Mouse (Mus musculus): ENCODE results near the gene Prss36. TPM values are rescaled to one million over a fixed set of nuclear protein-coding genes. Genes with fewer than 3 reads are reported as not detected.
A peak's percentile ranks its signal among the peaks of the same experiment; 100 is the strongest.

Prss36 gene
- polyA plus RNA-seq, 2 experiments: 14.1 to 14.5 TPM

DNA sequence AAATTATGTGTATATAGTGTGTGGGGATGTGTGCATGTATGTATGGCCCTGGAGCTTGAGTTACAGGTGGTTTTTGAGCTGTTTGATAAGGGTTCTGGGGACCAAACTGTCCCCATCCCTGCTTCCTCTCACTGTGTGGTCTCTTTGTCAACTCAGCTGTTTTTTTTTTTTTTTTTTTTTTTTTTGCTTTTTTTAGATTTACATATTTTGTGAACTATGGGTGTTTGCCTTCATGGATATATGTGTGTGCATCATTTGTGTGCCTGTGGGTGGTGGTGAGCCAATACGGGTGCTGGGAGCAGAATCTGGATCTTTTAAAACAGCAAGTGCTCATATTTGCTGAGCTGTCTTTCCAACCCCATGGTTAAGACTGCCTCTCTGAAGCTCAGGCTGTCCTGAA lies 42.4 kb upstream of the Prss36 start:
- no peak overlapping the region for H3K27ac ChIP-seq (replicated peaks; ENCODE audit: low read depth, low read length)
- no peak overlapping the region for H3K4me2 ChIP-seq (replicated peaks; ENCODE audit: low read depth, low read length, severe bottlenecking)
- ATAC-seq (ENCODE audit: low FRiP score, low read depth) (no peak), DNase-seq (ENCODE audit: low spot score) (no peak)
- H3K4me1 ChIP-seq (ENCODE audit: control insufficient read depth, insufficient read depth, low read length): peaks cover 8% of the 10 kb centered on the region
- peaks cover 73% of the 10 kb centered on the region for H3K36me3 ChIP-seq (ENCODE audit: control insufficient read depth, insufficient read depth, low read length)
- no peaks in the 10 kb centered on the region for H3K27me3 ChIP-seq (ENCODE audit: control insufficient read depth, insufficient read depth, low read length)
- 81% methylated on average over 1 of the region's 1 CpGs for WGBS
- H3K9me3 ChIP-seq (ENCODE audit: control insufficient read depth, low read length): no peaks in the 10 kb centered on the region
- no peak overlapping the region for H3K4me3 ChIP-seq (replicated peaks; ENCODE audit: low read length)
- no peak for TF ChIP-seq POLR2A (IDR thresholded peaks at IDR 0.05; ENCODE audit: borderline replicate concordance, extremely low read depth, insufficient read depth, insufficient read length)
- H3K9ac ChIP-seq (ENCODE audit: low read depth, low read length, severe bottlenecking): no peak overlapping the region

GRCm38 (mm10) chr7:127980606-127981005 lies 34.1 kb upstream of the Prss36 start:
- no peak for TF ChIP-seq POLR2A (IDR thresholded peaks at IDR 0.05; ENCODE audit: borderline replicate concordance, extremely low read depth, insufficient read depth, insufficient read length)
- peaks cover 99% of the 10 kb centered on the region for H3K36me3 ChIP-seq (ENCODE audit: control insufficient read depth, insufficient read depth, low read length)
- ATAC-seq (ENCODE audit: low FRiP score, low read depth): no peak
- no peak overlapping the region for H3K27ac ChIP-seq (replicated peaks; ENCODE audit: low read depth, low read length)
- no peak overlapping the region for H3K4me2 ChIP-seq (replicated peaks; ENCODE audit: low read depth, low read length, severe bottlenecking)
- no peak overlapping the region for H3K4me3 ChIP-seq (replicated peaks; ENCODE audit: low read length)
- 91% methylated on average over 3 of the region's 3 CpGs for WGBS
- H3K27me3 ChIP-seq (ENCODE audit: control insufficient read depth, insufficient read depth, low read length): no peaks in the 10 kb centered on the region
- H3K9me3 ChIP-seq (ENCODE audit: control insufficient read depth, low read length): no peaks in the 10 kb centered on the region
- DNase-seq (ENCODE audit: low spot score): no peak
- H3K4me1 ChIP-seq (ENCODE audit: control insufficient read depth, insufficient read depth, low read length): no peaks in the 10 kb centered on the region
- H3K9ac ChIP-seq (ENCODE audit: low read depth, low read length, severe bottlenecking): no peak overlapping the region

GRCm38 (mm10) chr7:127978856-127979255 lies 32.3 kb upstream of the Prss36 start:
- no peak for DNase-seq (ENCODE audit: low spot score)
- Histone ChIP-seq H3K27ac (replicated peaks; ENCODE audit: low read depth, low read length) (no peak overlapping the region), H3K9me3 (ENCODE audit: control insufficient read depth, low read length) (no peaks in the 10 kb centered on the region), H3K4me1 (ENCODE audit: control insufficient read depth, insufficient read depth, low read length) (no peaks in the 10 kb centered on the region), H3K4me2 (replicated peaks; ENCODE audit: low read depth, low read length, severe bottlenecking) (no peak overlapping the region), H3K9ac (ENCODE audit: low read depth, low read length, severe bottlenecking) (no peak overlapping the region), H3K36me3 (ENCODE audit: control insufficient read depth, insufficient read depth, low read length) (peaks cover 99% of the 10 kb centered on the region), H3K4me3 (replicated peaks; ENCODE audit: low read length) (no peak overlapping the region), H3K27me3 (ENCODE audit: control insufficient read depth, insufficient read depth, low read length) (no peaks in the 10 kb centered on the region)
- no peak for TF ChIP-seq POLR2A (IDR thresholded peaks at IDR 0.05; ENCODE audit: borderline replicate concordance, extremely low read depth, insufficient read depth, insufficient read length)
- WGBS: 81% methylated on average over 2 of the region's 2 CpGs
- ATAC-seq (ENCODE audit: low FRiP score, low read depth): no peak

- no peak overlapping the region for H3K27ac ChIP-seq (replicated peaks; ENCODE audit: low read depth, low read length)
- H3K9me3 ChIP-seq (ENCODE audit: control insufficient read depth, low read length): no peaks in the 10 kb centered on the region
- WGBS: 95% methylated on average over 2 of the region's 2 CpGs
- TF ChIP-seq POLR2A (IDR thresholded peaks at IDR 0.05; ENCODE audit: borderline replicate concordance, extremely low read depth, insufficient read depth, insufficient read length): no peak
- H3K27me3 ChIP-seq (ENCODE audit: control insufficient read depth, insufficient read depth, low read length): no peaks in the 10 kb centered on the region
- peaks cover 4% of the 10 kb centered on the region for H3K4me1 ChIP-seq (ENCODE audit: control insufficient read depth, insufficient read depth, low read length)
- H3K4me3 ChIP-seq (replicated peaks; ENCODE audit: low read length): no peak overlapping the region
- H3K36me3 ChIP-seq (ENCODE audit: control insufficient read depth, insufficient read depth, low read length): peaks cover 99% of the 10 kb centered on the region
- no peak for DNase-seq (ENCODE audit: low spot score)
- ATAC-seq (ENCODE audit: low FRiP score, low read depth): no peak
- no peak overlapping the region for H3K4me2 ChIP-seq (replicated peaks; ENCODE audit: low read depth, low read length, severe bottlenecking)
- no peak overlapping the region for H3K9ac ChIP-seq (ENCODE audit: low read depth, low read length, severe bottlenecking)
Observed at GRCm38 (mm10) chr7:127974413-127974930, 27.9 kb upstream of the Prss36 start.

- ATAC-seq (ENCODE audit: low FRiP score, low read depth): peak; percentile 49
Observed at GRCm38 (mm10) chr7:127967922-127968828, 21.6 kb upstream of the Prss36 start.

More at GRCm38 (mm10) chr7:127967922-127968828, 21.6 kb upstream of the Prss36 start:
- Histone ChIP-seq H3K9me3 (ENCODE audit: control insufficient read depth, low read length) (no peaks in the 10 kb centered on the region), H3K4me3 (replicated peaks; ENCODE audit: low read length) (peak overlapping the region; percentile 98), H3K27me3 (ENCODE audit: control insufficient read depth, insufficient read depth, low read length) (no peaks in the 10 kb centered on the region), H3K9ac (ENCODE audit: low read depth, low read length, severe bottlenecking) (peak overlapping the region; percentile 99), H3K36me3 (ENCODE audit: control insufficient read depth, insufficient read depth, low read length) (peaks cover 38% of the 10 kb centered on the region), H3K27ac (replicated peaks; ENCODE audit: low read depth, low read length) (peak overlapping the region; percentile 96), H3K4me1 (ENCODE audit: control insufficient read depth, insufficient read depth, low read length) (peaks cover 14% of the 10 kb centered on the region), H3K4me2 (replicated peaks; ENCODE audit: low read depth, low read length, severe bottlenecking) (peak overlapping the region; percentile 87)
- TF ChIP-seq POLR2A (IDR thresholded peaks at IDR 0.05; ENCODE audit: borderline replicate concordance, extremely low read depth, insufficient read depth, insufficient read length): no peak
- peak; percentile 74 for DNase-seq (ENCODE audit: low spot score)
- under 1% methylated on average over 36 of the region's 42 CpGs for WGBS
